Mouse (Mus musculus) neutrophil, adult 5-6 weeks (primary cell): ENCODE results near the gene Vmn1r215. TPM values are rescaled to one million over a fixed set of nuclear protein-coding genes. Genes with fewer than 3 reads are reported as not detected.
"Not testable (repeated sequence)": the region's sequence is repeated elsewhere in the genome, so short reads cannot be mapped to it uniquely, and the experiment has no call there.

ENCODE experiments used
- ATAC-seq: fragments of 151-379, 151-347 bp; 2 replicates; pipeline ENCODE4 v1.8.0; 2017; ENCODE audit warnings: mild to moderate bottlenecking, moderate TSS enrichment; ENCODE audit not compliant: insufficient number of reproducible peaks, poor library complexity, low FRiP score, severe bottlenecking; ENCODE audit errors: extremely low read depth
- total RNA-seq: library from RNA; stranded (forward); fragments of 200-1000 nt; gene quantifications from 2 replicates; pipeline ENCODE4 v1.2.3, GENCODE M21; 2017

The Vmn1r215 gene
- not detected in 2 replicates for total RNA-seq

GRCm38 (mm10) chr13:23067725-23068124, at the start of gene Vmn1r215:
Gene Vmn1r215 (plus strand): TSS chr13:23068025.
- ATAC-seq: no peak

DNA sequence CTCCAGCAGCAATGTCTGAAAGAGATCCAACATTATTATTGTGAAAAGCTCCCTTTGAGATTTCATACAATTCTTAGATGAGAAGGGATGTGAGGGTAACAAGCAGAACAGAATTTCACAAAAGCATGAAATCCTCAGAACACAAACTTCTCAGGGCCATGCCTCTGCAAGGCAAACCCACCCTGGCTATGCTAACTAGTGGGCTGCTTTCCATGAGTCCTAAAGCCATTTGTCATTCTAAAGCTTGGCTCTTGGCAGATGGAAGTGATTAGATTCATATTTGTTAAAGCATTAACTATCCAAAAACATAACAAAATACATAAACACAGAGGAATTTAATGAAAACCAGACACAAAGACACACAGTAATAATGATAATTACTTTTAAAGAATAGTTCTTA, 49.7 kb upstream of the Vmn1r215 start:
- no peak for ATAC-seq

- no peak for ATAC-seq
These were observed 43.0 kb upstream of the Vmn1r215 start for GRCm38 (mm10) chr13:23024812-23025211.

DNA sequence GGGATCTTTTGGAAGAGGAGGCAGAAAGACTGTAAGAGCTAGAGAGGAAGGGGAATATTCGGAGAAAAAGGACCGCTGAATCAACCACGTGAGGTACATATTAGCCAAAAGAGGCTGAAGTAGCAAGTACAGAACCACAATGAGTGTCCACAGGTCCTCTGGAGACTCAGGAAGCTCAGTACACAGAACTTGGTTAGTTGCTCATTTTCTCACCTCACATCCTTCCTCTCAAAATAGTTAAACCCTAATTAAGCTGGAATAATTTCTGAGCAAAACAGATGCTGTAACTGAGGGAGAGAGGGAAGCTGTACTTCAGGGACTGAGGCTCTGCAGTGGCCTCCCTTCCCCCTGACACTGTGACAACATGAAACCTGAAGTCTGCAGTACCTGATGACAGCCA, 37.7 kb upstream of the Vmn1r215 start, which contains the start of gene Vmn1r214:
Vmn1r214 (plus strand) TSS at position 301 of the 400 bp plus-strand sequence.
- ATAC-seq: no peak

DNA sequence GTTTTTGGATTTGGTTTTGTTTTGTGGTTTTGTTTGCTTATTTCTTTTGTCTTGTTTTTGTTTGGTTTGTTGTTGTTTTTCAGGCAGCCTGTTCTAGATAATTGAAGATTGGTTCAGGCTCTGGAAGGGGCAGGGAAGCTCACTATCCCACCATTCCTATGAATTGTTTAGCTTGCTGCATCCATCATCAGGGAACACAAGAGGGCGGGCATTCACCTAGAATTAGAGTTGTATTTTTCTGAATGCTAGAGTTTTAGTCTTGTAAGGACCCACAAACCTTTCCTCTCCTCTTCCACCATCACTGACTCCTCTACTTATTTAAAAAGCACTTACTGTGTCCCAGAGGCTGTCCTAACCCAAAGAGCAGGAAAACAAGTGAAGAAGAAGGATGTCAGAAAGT, 10.0 kb upstream of the Vmn1r215 start:
- no peak for ATAC-seq

- ATAC-seq: no peak
These were observed 1.5 kb downstream of the Vmn1r215 start for GRCm38 (mm10) chr13:23069312-23069711.

GRCm38 (mm10) chr13:23094386-23094785, 26.6 kb downstream of the Vmn1r215 start:
- no peak for ATAC-seq

GRCm38 (mm10) chr13:23118126-23118525, 50.3 kb downstream of the Vmn1r215 start, which contains the start of gene Vmn1r217:
Gene Vmn1r217 (minus strand): TSS chr13:23118226.
- ATAC-seq: not testable (repeated sequence)

- no peak for ATAC-seq
These were observed 52.8 kb downstream of the Vmn1r215 start for GRCm38 (mm10) chr13:23120611-23121010.

Other genes with a start within 250 kb of the Vmn1r215 start
- gene Vmn1r210, start 236.7 kb upstream of the Vmn1r215 start, total RNA-seq: not detected in 2 replicates
- gene Vmn1r211, start 210.5 kb upstream of the Vmn1r215 start, total RNA-seq: not detected in 2 replicates
- gene Vmn1r212, start 183.8 kb upstream of the Vmn1r215 start, total RNA-seq: not detected in 2 replicates
- 0.25 TPM in 1 of 2 replicates, not detected in the other for gene Vmn1r213, start 60.4 kb upstream of the Vmn1r215 start, total RNA-seq
- gene Vmn1r214, start 37.6 kb upstream of the Vmn1r215 start, total RNA-seq: not detected in 2 replicates
- not detected in 2 replicates for gene Vmn1r217, start 50.2 kb downstream of the Vmn1r215 start, total RNA-seq
- not detected in 2 replicates for gene Vmn1r218, start 65.1 kb downstream of the Vmn1r215 start, total RNA-seq
- 0.12 TPM in 1 of 2 replicates, not detected in the other for gene Vmn1r219, start 91.3 kb downstream of the Vmn1r215 start, total RNA-seq
- gene Vmn1r220, start 120.0 kb downstream of the Vmn1r215 start, total RNA-seq: 0.12 TPM in 1 of 2 replicates, not detected in the other
- gene Vmn1r221, start 146.1 kb downstream of the Vmn1r215 start, total RNA-seq: 0.12 TPM in 1 of 2 replicates, not detected in the other
- not detected in 2 replicates for gene Vmn1r222, start 167.9 kb downstream of the Vmn1r215 start, total RNA-seq
- not detected in 2 replicates for gene Vmn1r223, start 179.1 kb downstream of the Vmn1r215 start, total RNA-seq